Mouse (Mus musculus) kidney, postnatal 0 days (tissue): ENCODE data around the gene Gm3646. TPM values are rescaled to one million over a fixed set of nuclear protein-coding genes. Genes with fewer than 3 reads are reported as not detected.

Experiments used
- ATAC-seq: fragments of 200-750 bp; cut with Nextera tagmentation; replicated peaks from 2 replicates; pipeline ENCODE4 v1.8.0; 2017; ENCODE audit warnings: low read depth, moderate number of reproducible peaks, moderate TSS enrichment, moderate library complexity; ENCODE audit not compliant: low FRiP score
- DNase-seq: peaks from one replicate; pipeline ENCODE4 v3.0.0-alpha.2; 2016; ENCODE audit warnings: low spot score
- H3K27ac ChIP-seq: fragments of 300-500 bp; sonication (generic); 2 replicates; pipeline ENCODE4 v1.5.1; 2014; ENCODE audit warnings: mild to moderate bottlenecking
- H3K27me3 ChIP-seq: fragments of 300-500 bp; sonication (generic); 2 replicates; pipeline ENCODE4 v1.6.1; 2014; ENCODE audit warnings: low read length, mixed read lengths; ENCODE audit not compliant: insufficient read depth
- H3K36me3 ChIP-seq: fragments of 300-500 bp; sonication (generic); 2 replicates; pipeline ENCODE4 v1.6.1; 2014; ENCODE audit warnings: low read length, mixed read lengths; ENCODE audit not compliant: insufficient read depth
- H3K4me1 ChIP-seq: fragments of 300-500 bp; sonication (generic); replicated peaks from 2 replicates; pipeline ENCODE4 v1.6.1; 2014; ENCODE audit warnings: antibody characterized with exemption, low read length, mixed read lengths; ENCODE audit not compliant: insufficient read depth
- H3K4me2 ChIP-seq: fragments of 300-500 bp; sonication (generic); 2 replicates; pipeline ENCODE4 v1.6.1; 2014; ENCODE audit warnings: mild to moderate bottlenecking, low read length, moderate library complexity, mixed read lengths
- H3K4me3 ChIP-seq: fragments of 300-500 bp; sonication (generic); replicated peaks from 2 replicates; pipeline ENCODE4 v1.5.1; 2014; ENCODE audit warnings: low read depth, low read length
- H3K9ac ChIP-seq: fragments of 300-500 bp; sonication (generic); 2 replicates; pipeline ENCODE4 v1.6.1; 2014; ENCODE audit warnings: low read depth, low read length
- H3K9me3 ChIP-seq: fragments of 300-500 bp; sonication (generic); replicated peaks from 2 replicates; pipeline ENCODE4 v1.6.1; 2016; ENCODE audit warnings: low read length, inconsistent platforms, mixed read lengths
- CTCF ChIP-seq: IDR thresholded peaks from 2 replicates; pipeline ENCODE4 v1.5.1; 2016; ENCODE audit warnings: antibody characterized with exemption, low read depth, mild to moderate bottlenecking, moderate library complexity
- whole genome bisulfite sequencing: fragments of 180-500 bp; shearing (Covaris S2); extraction: QIAGEN DNeasy Blood & Tissue Kit; methylation state at CpG from one replicate; pipeline ENCODE4 v1.1.7; 2014; 5-methylcytosine and 5-hydroxymethylcytosine counted together
- polyA plus RNA-seq: library from polyadenylated mRNA; unstranded; fragments of >200 nt; fragmentation: Nextera tagmentation; extraction: Ambion mirVana; gene quantifications from 2 replicates; pipeline ENCODE4 v1.2.1, GENCODE M21; 2015

The Gm3646 gene
- polyA plus RNA-seq, 1 experiment from 2014 or later: not detected

- H3K27ac ChIP-seq: no peak overlapping the region
- 64% methylated on average over 8 of the region's 8 CpGs for WGBS
- H3K9ac ChIP-seq: no peak overlapping the region
- no peaks in the 10 kb centered on the region for H3K4me1 ChIP-seq
- TF ChIP-seq CTCF: no peak
- no peaks in the 10 kb centered on the region for H3K9me3 ChIP-seq
- no peak for DNase-seq
- H3K4me3 ChIP-seq: no peak overlapping the region
- no peak for ATAC-seq
- no peaks in the 10 kb centered on the region for H3K27me3 ChIP-seq
- no peak overlapping the region for H3K4me2 ChIP-seq
- no peaks in the 10 kb centered on the region for H3K36me3 ChIP-seq
Measured at GRCm38 (mm10) chr1:39839838-39840237, 34.7 kb upstream of the Gm3646 start.

GRCm38 (mm10) chr1:39839217-39839616, 34.1 kb upstream of the Gm3646 start:
- H3K4me1 ChIP-seq: no peaks in the 10 kb centered on the region
- H3K27me3 ChIP-seq: no peaks in the 10 kb centered on the region
- no peak overlapping the region for H3K27ac ChIP-seq
- no peaks in the 10 kb centered on the region for H3K9me3 ChIP-seq
- WGBS: 67% methylated on average over 10 of the region's 10 CpGs
- H3K4me2 ChIP-seq: no peak overlapping the region
- ATAC-seq: no peak
- H3K36me3 ChIP-seq: no peaks in the 10 kb centered on the region
- TF ChIP-seq CTCF: no peak
- no peak overlapping the region for H3K4me3 ChIP-seq
- no peak for DNase-seq
- no peak overlapping the region for H3K9ac ChIP-seq

GRCm38 (mm10) chr1:39838487-39839169, 33.5 kb upstream of the Gm3646 start:
- ATAC-seq (no peak), DNase-seq (no peak)
- H3K9me3 ChIP-seq: no peaks in the 10 kb centered on the region
- H3K9ac ChIP-seq: no peak overlapping the region
- WGBS: 79% methylated on average over 12 of the region's 12 CpGs
- H3K27me3 ChIP-seq: no peaks in the 10 kb centered on the region
- no peaks in the 10 kb centered on the region for H3K36me3 ChIP-seq
- H3K4me3 ChIP-seq: no peak overlapping the region
- TF ChIP-seq CTCF: no peak
- no peaks in the 10 kb centered on the region for H3K4me1 ChIP-seq
- no peak overlapping the region for H3K27ac ChIP-seq
- H3K4me2 ChIP-seq: no peak overlapping the region

GRCm38 (mm10) chr1:39831594-39832039, 26.5 kb upstream of the Gm3646 start:
- no peak for DNase-seq
- TF ChIP-seq CTCF: no peak
- Histone ChIP-seq H3K9me3 (no peaks in the 10 kb centered on the region), H3K4me1 (no peaks in the 10 kb centered on the region), H3K9ac (no peak overlapping the region), H3K27ac (no peak overlapping the region), H3K27me3 (no peaks in the 10 kb centered on the region), H3K4me3 (no peak overlapping the region), H3K4me2 (no peak overlapping the region), H3K36me3 (no peaks in the 10 kb centered on the region)
- no peak for ATAC-seq
- 28% methylated on average over 4 of the region's 4 CpGs for WGBS

GRCm38 (mm10) chr1:39830786-39831593, 25.9 kb upstream of the Gm3646 start:
- Histone ChIP-seq H3K4me1 (no peaks in the 10 kb centered on the region), H3K36me3 (no peaks in the 10 kb centered on the region), H3K9me3 (no peaks in the 10 kb centered on the region), H3K4me3 (no peak overlapping the region), H3K9ac (no peak overlapping the region), H3K27me3 (no peaks in the 10 kb centered on the region), H3K4me2 (no peak overlapping the region), H3K27ac (no peak overlapping the region)
- ATAC-seq (no peak), DNase-seq (no peak)
- TF ChIP-seq CTCF: no peak
- WGBS: 66% methylated on average over 11 of the region's 11 CpGs

DNA sequence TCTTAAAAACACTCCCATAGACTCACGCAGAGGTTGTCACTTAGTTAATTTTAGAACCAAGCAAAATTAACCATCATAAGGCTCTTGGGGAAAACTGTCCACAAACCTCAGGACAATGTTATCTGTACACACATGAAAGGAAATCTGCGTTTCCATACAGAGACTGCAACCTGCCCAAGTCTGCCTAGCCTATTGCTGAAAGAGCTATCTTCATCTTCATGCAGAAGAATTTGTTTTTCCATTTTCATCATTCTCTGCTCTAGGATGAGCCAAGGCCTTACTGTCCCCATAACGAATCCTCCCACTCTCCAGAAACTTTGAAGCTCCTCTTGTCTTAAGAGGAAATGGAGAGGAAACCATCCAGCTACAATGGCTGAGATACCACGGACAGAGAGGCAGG, 19.8 kb upstream of the Gm3646 start:
- no peaks in the 10 kb centered on the region for H3K9me3 ChIP-seq
- H3K4me3 ChIP-seq: no peak overlapping the region
- no peak for TF ChIP-seq CTCF
- DNase-seq (no peak), ATAC-seq (no peak)
- H3K27ac ChIP-seq: no peak overlapping the region
- H3K4me1 ChIP-seq: no peaks in the 10 kb centered on the region
- no peaks in the 10 kb centered on the region for H3K27me3 ChIP-seq
- no peak overlapping the region for H3K4me2 ChIP-seq
- H3K36me3 ChIP-seq: no peaks in the 10 kb centered on the region
- no peak overlapping the region for H3K9ac ChIP-seq
- 75% methylated on average over 4 of the region's 4 CpGs for WGBS
